Mouse (Mus musculus): ENCODE results near the gene Agap2. TPM values are rescaled to one million over a fixed set of nuclear protein-coding genes. Genes with fewer than 3 reads are reported as not detected.
A peak's percentile ranks its signal among the peaks of the same experiment; 100 is the strongest.

Agap2 gene
- total and polyA plus RNA-seq, 2 experiments from 2014 or later: 4.9 to 229 TPM

DNA sequence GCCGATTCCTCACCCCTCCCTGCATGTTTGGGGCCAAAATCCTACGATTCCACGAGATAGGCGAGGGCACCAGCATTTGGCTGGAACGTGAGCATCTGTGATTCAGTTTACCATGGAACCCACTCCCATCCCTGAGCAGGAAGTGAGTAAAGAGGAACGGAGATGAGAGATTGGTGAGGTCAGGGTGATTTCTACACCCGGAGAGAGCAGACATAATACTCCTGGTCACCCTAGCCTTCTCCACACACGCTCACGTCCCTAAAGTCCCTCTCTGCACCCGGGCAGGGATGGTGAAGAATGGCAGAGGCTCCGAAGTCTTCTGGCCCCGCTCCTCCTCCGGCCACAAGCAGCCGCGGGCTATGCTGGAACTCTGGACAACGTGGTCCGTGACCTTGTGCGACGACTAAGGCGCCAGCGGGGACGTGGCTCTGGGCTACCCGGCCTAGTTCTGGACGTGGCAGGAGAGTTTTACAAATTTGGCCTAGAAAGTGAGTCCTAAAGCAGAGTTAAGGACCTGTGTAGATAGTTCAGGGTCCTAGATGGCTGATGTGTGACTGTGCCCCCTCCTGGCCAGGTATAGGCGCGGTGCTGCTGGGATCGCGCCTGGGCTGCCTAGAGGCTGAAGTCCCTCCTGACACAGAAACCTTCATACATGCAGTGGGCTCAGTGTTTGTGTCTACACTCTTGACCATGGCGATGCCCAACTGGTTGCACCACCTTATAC is 25.5 kb upstream of the Agap2 start:
- DNase-seq (ENCODE audit: low spot score) (no peak), ATAC-seq (0 out of 2 replicates have a peak, but pooled peaks have one; percentile 11)
- no peak overlapping the region for H3K9ac ChIP-seq (replicated peaks; ENCODE audit: low read length)
- 4% methylated on average over 29 of the region's 29 CpGs for WGBS
- H3K4me1 ChIP-seq (ENCODE audit: insufficient read depth, low read length): peaks cover 6% of the 10 kb centered on the region; the same call in 1 of the 2 replicates
- H3K4me2 ChIP-seq (ENCODE audit: low read depth, low read length): peak overlapping the region; percentile 8; the same call in 1 of the 2 replicates
- H3K27me3 ChIP-seq (ENCODE audit: insufficient read depth, low read length): peaks cover 26% of the 10 kb centered on the region; the same call in 1 of the 2 replicates
- H3K36me3 ChIP-seq (ENCODE audit: insufficient read depth, low read length): peaks cover 7% of the 10 kb centered on the region; the same call in 1 of the 2 replicates
- TF ChIP-seq CTCF (IDR thresholded peaks at IDR 0.05; ENCODE audit: low read depth): peak; percentile 38
- no peaks in the 10 kb centered on the region for H3K9me3 ChIP-seq (ENCODE audit: low read length)
- peak overlapping the region; percentile 0; the same call in 1 of the 2 replicates for H3K4me3 ChIP-seq (ENCODE audit: low read length)
- no peak overlapping the region for H3K27ac ChIP-seq

- H3K9me3 ChIP-seq (ENCODE audit: low read length): no peaks in the 10 kb centered on the region
- DNase-seq (ENCODE audit: low spot score) (no peak), ATAC-seq (no peak)
- peaks cover 26% of the 10 kb centered on the region; the same call in 1 of the 2 replicates for H3K27me3 ChIP-seq (ENCODE audit: insufficient read depth, low read length)
- H3K4me3 ChIP-seq (ENCODE audit: low read length): no peak overlapping the region
- H3K9ac ChIP-seq (replicated peaks; ENCODE audit: low read length): no peak overlapping the region
- 24% methylated on average over 10 of the region's 10 CpGs for WGBS
- no peak for TF ChIP-seq CTCF (IDR thresholded peaks at IDR 0.05; ENCODE audit: low read depth)
- no peak overlapping the region for H3K27ac ChIP-seq
- no peak overlapping the region for H3K4me2 ChIP-seq (ENCODE audit: low read depth, low read length)
- peaks cover 12% of the 10 kb centered on the region; the same call in 1 of the 2 replicates for H3K36me3 ChIP-seq (ENCODE audit: insufficient read depth, low read length)
- peaks cover 6% of the 10 kb centered on the region; the same call in 1 of the 2 replicates for H3K4me1 ChIP-seq (ENCODE audit: insufficient read depth, low read length)
Observed at GRCm38 (mm10) chr10:127050119-127050474, 25.0 kb upstream of the Agap2 start.

GRCm38 (mm10) chr10:127054646-127055045 is 20.4 kb upstream of the Agap2 start:
- H3K4me1 ChIP-seq (ENCODE audit: insufficient read depth, low read length): no peaks in the 10 kb centered on the region; the same call in 1 of the 2 replicates
- no peak overlapping the region for H3K4me2 ChIP-seq (ENCODE audit: low read depth, low read length)
- no peak overlapping the region for H3K27ac ChIP-seq
- DNase-seq (ENCODE audit: low spot score) (no peak), ATAC-seq (no peak)
- H3K36me3 ChIP-seq (ENCODE audit: insufficient read depth, low read length): peaks cover 35% of the 10 kb centered on the region
- H3K27me3 ChIP-seq (ENCODE audit: insufficient read depth, low read length): peaks cover 12% of the 10 kb centered on the region; the same call in 1 of the 2 replicates
- H3K4me3 ChIP-seq (ENCODE audit: low read length): no peak overlapping the region
- H3K9me3 ChIP-seq (ENCODE audit: low read length): no peaks in the 10 kb centered on the region
- WGBS: 59% methylated on average over 4 of the region's 4 CpGs
- no peak overlapping the region for H3K9ac ChIP-seq (replicated peaks; ENCODE audit: low read length)
- TF ChIP-seq CTCF (IDR thresholded peaks at IDR 0.05; ENCODE audit: low read depth): no peak

- H3K4me2 ChIP-seq (ENCODE audit: low read depth, low read length): no peak overlapping the region
- H3K4me1 ChIP-seq (ENCODE audit: insufficient read depth, low read length): no peaks in the 10 kb centered on the region
- WGBS: 94% methylated on average over 8 of the region's 8 CpGs
- DNase-seq (ENCODE audit: low spot score): no peak
- H3K27me3 ChIP-seq (ENCODE audit: insufficient read depth, low read length): peaks cover 5% of the 10 kb centered on the region; the same call in 1 of the 2 replicates
- no peak overlapping the region for H3K4me3 ChIP-seq (ENCODE audit: low read length)
- no peak for ATAC-seq
- no peaks in the 10 kb centered on the region for H3K9me3 ChIP-seq (ENCODE audit: low read length)
- no peak overlapping the region for H3K27ac ChIP-seq
- peaks cover 35% of the 10 kb centered on the region for H3K36me3 ChIP-seq (ENCODE audit: insufficient read depth, low read length)
- TF ChIP-seq CTCF (IDR thresholded peaks at IDR 0.05; ENCODE audit: low read depth): no peak
- no peak overlapping the region for H3K9ac ChIP-seq (replicated peaks; ENCODE audit: low read length)
Observed at GRCm38 (mm10) chr10:127055406-127055805, 19.7 kb upstream of the Agap2 start.

DNA sequence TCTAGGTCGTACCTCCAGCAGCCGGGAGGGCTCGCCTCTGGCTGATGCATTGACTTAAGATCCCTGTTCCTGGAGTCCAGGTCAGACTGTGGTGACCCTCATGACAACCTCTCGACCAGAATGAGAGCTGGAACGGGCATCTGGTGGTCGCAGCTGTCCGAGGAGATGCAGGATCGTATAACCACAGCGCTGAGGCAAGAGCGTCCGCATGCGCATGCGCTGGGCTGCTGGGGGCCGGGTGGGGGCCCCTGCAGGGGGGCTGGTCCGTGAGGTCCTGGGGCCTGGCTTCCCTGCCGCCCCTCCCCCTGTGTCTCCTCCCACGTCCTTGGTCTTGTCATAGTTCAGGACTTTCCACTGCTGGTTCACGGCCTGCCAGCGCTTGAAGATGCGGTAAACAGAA is 18.6 kb upstream of the Agap2 start:
- no peak overlapping the region for H3K9ac ChIP-seq (replicated peaks; ENCODE audit: low read length)
- H3K27me3 ChIP-seq (ENCODE audit: insufficient read depth, low read length): no peaks in the 10 kb centered on the region
- H3K9me3 ChIP-seq (ENCODE audit: low read length): no peaks in the 10 kb centered on the region
- peaks cover 3% of the 10 kb centered on the region; the same call in 1 of the 2 replicates for H3K4me1 ChIP-seq (ENCODE audit: insufficient read depth, low read length)
- DNase-seq (ENCODE audit: low spot score) (no peak), ATAC-seq (no peak)
- no peak overlapping the region for H3K27ac ChIP-seq
- H3K4me2 ChIP-seq (ENCODE audit: low read depth, low read length): no peak overlapping the region
- H3K36me3 ChIP-seq (ENCODE audit: insufficient read depth, low read length): peaks cover 35% of the 10 kb centered on the region
- WGBS: 88% methylated on average over 20 of the region's 20 CpGs
- no peak overlapping the region for H3K4me3 ChIP-seq (ENCODE audit: low read length)
- TF ChIP-seq CTCF (IDR thresholded peaks at IDR 0.05; ENCODE audit: low read depth): no peak

- H3K4me2 ChIP-seq (ENCODE audit: low read depth, low read length): peak overlapping the region; percentile 88
- ATAC-seq (peak; percentile 21; the same call in 1 of the 2 replicates), DNase-seq (ENCODE audit: low spot score) (peak; percentile 84)
- peak; percentile 95 for TF ChIP-seq CTCF (IDR thresholded peaks at IDR 0.05; ENCODE audit: low read depth)
- H3K27ac ChIP-seq: no peak overlapping the region
- H3K4me3 ChIP-seq (ENCODE audit: low read length): peak overlapping the region; percentile 86
- 0% methylated on average over 9 of the region's 9 CpGs for WGBS
- H3K9ac ChIP-seq (replicated peaks; ENCODE audit: low read length): no peak overlapping the region; the same call in 1 of the 2 replicates
- H3K27me3 ChIP-seq (ENCODE audit: insufficient read depth, low read length): no peaks in the 10 kb centered on the region
- peaks cover 5% of the 10 kb centered on the region; the same call in 1 of the 2 replicates for H3K4me1 ChIP-seq (ENCODE audit: insufficient read depth, low read length)
- peaks cover 35% of the 10 kb centered on the region for H3K36me3 ChIP-seq (ENCODE audit: insufficient read depth, low read length)
- H3K9me3 ChIP-seq (ENCODE audit: low read length): no peaks in the 10 kb centered on the region
Observed at GRCm38 (mm10) chr10:127058161-127058560, 16.9 kb upstream of the Agap2 start.

- ATAC-seq (no peak), DNase-seq (ENCODE audit: low spot score) (no peak)
- WGBS: 3% methylated on average over 8 of the region's 8 CpGs
- H3K9ac ChIP-seq (replicated peaks; ENCODE audit: low read length): peak overlapping the region; percentile 93
- H3K36me3 ChIP-seq (ENCODE audit: insufficient read depth, low read length): peaks cover 35% of the 10 kb centered on the region
- peak overlapping the region; percentile 88 for H3K4me2 ChIP-seq (ENCODE audit: low read depth, low read length)
- H3K4me3 ChIP-seq (ENCODE audit: low read length): peak overlapping the region; percentile 86
- H3K27me3 ChIP-seq (ENCODE audit: insufficient read depth, low read length): no peaks in the 10 kb centered on the region
- no peaks in the 10 kb centered on the region for H3K9me3 ChIP-seq (ENCODE audit: low read length)
- TF ChIP-seq CTCF (IDR thresholded peaks at IDR 0.05; ENCODE audit: low read depth): no peak
- H3K4me1 ChIP-seq (ENCODE audit: insufficient read depth, low read length): peaks cover 5% of the 10 kb centered on the region; the same call in 1 of the 2 replicates
- H3K27ac ChIP-seq: peak overlapping the region; percentile 92; the same call in 1 of the 2 replicates
Observed at GRCm38 (mm10) chr10:127058708-127059107, 16.4 kb upstream of the Agap2 start.

All from hindbrain, postnatal 0 days (tissue).